Mouse (Mus musculus) midbrain, embryonic 10.5 days (tissue): ENCODE data around the gene Med8. TPM values are rescaled to one million over a fixed set of nuclear protein-coding genes. Genes with fewer than 3 reads are reported as not detected.

Experiments
- DNase-seq: peaks from one replicate; pipeline ENCODE4 v3.0.0-alpha.2; 2017; ENCODE audit warnings: low spot score
- H3K27ac ChIP-seq: fragments of 300-500 bp; sonication (generic); replicated peaks from 2 replicates; pipeline ENCODE4 v1.5.1; 2016; ENCODE audit warnings: mild to moderate bottlenecking
- H3K27me3 ChIP-seq: fragments of 300-500 bp; sonication (generic); 2 replicates; pipeline ENCODE4 v1.6.1; 2016; ENCODE audit warnings: low read depth, mild to moderate bottlenecking; ENCODE audit not compliant: poor library complexity, severe bottlenecking
- H3K36me3 ChIP-seq: fragments of 300-500 bp; sonication (generic); 2 replicates; pipeline ENCODE4 v1.6.1; 2016; ENCODE audit warnings: mild to moderate bottlenecking, moderate library complexity
- H3K4me1 ChIP-seq: fragments of 300-500 bp; sonication (generic); 2 replicates; pipeline ENCODE4 v1.6.1; 2016
- H3K4me3 ChIP-seq: fragments of 300-500 bp; sonication (generic); 2 replicates; pipeline ENCODE4 v1.5.1; 2016; ENCODE audit warnings: mild to moderate bottlenecking, moderate library complexity
- H3K9me3 ChIP-seq: fragments of 300-500 bp; sonication (generic); replicated peaks from 2 replicates; pipeline ENCODE4 v1.6.1; 2016; ENCODE audit warnings: mild to moderate bottlenecking
- WGBS: fragments of 180-500 bp; shearing (Covaris S2); methylation state at CpG from one replicate; pipeline ENCODE4 v1.1.7; 2016; 5-methylcytosine and 5-hydroxymethylcytosine counted together
- polyA plus RNA-seq: library from polyadenylated mRNA; unstranded; fragments of >200 nt; fragmentation: Nextera tagmentation; extraction: Ambion mirVana; gene quantifications from 2 replicates; pipeline ENCODE4 v1.2.1, GENCODE M21; 2016

The Med8 gene
- polyA plus RNA-seq, 1 experiment from 2014 or later, result 170 TPM

GRCm38 (mm10) chr4:118390146-118390545, 19.0 kb upstream of the Med8 start:
- H3K27me3 ChIP-seq, result no peaks in the 10 kb centered on the region
- no peak overlapping the region for H3K27ac ChIP-seq
- H3K4me1 ChIP-seq, result no peaks in the 10 kb centered on the region
- WGBS, result 96% methylated on average over 11 of the region's 11 CpGs
- H3K36me3 ChIP-seq, result peaks cover 100% of the 10 kb centered on the region
- no peaks in the 10 kb centered on the region for H3K9me3 ChIP-seq
- no peak for DNase-seq
- H3K4me3 ChIP-seq, result no peak overlapping the region

- H3K27ac ChIP-seq, result no peak overlapping the region
- H3K9me3 ChIP-seq, result no peaks in the 10 kb centered on the region
- H3K4me3 ChIP-seq, result no peak overlapping the region
- WGBS, result 93% methylated on average over 6 of the region's 6 CpGs
- no peaks in the 10 kb centered on the region for H3K4me1 ChIP-seq
- no peak for DNase-seq
- peaks cover 100% of the 10 kb centered on the region for H3K36me3 ChIP-seq
- no peaks in the 10 kb centered on the region for H3K27me3 ChIP-seq
Measured at GRCm38 (mm10) chr4:118394505-118394904, 14.6 kb upstream of the Med8 start.

- no peak for DNase-seq
- Histone ChIP-seq H3K4me3 (no peak overlapping the region), H3K36me3 (peaks cover 100% of the 10 kb centered on the region), H3K9me3 (no peaks in the 10 kb centered on the region), H3K27ac (no peak overlapping the region), H3K27me3 (no peaks in the 10 kb centered on the region), H3K4me1 (no peaks in the 10 kb centered on the region)
- 93% methylated on average over 4 of the region's 4 CpGs for WGBS
Measured at GRCm38 (mm10) chr4:118395289-118395688, 13.8 kb upstream of the Med8 start.

GRCm38 (mm10) chr4:118396433-118396832, 12.7 kb upstream of the Med8 start:
- Histone ChIP-seq H3K27ac (no peak overlapping the region), H3K9me3 (no peaks in the 10 kb centered on the region), H3K4me1 (no peaks in the 10 kb centered on the region), H3K4me3 (no peak overlapping the region), H3K27me3 (no peaks in the 10 kb centered on the region), H3K36me3 (peaks cover 100% of the 10 kb centered on the region)
- 92% methylated on average over 3 of the region's 3 CpGs for WGBS
- DNase-seq, result no peak

GRCm38 (mm10) chr4:118398400-118398799, 10.7 kb upstream of the Med8 start:
- H3K36me3 ChIP-seq, result peaks cover 100% of the 10 kb centered on the region

GRCm38 (mm10) chr4:118401421-118401820, 7.7 kb upstream of the Med8 start:
- DNase-seq, result no peak
- H3K36me3 ChIP-seq, result peaks cover 89% of the 10 kb centered on the region
- H3K27me3 ChIP-seq, result no peaks in the 10 kb centered on the region
- WGBS, result 93% methylated on average over 3 of the region's 3 CpGs
- no peak overlapping the region for H3K27ac ChIP-seq
- no peaks in the 10 kb centered on the region for H3K4me1 ChIP-seq
- no peaks in the 10 kb centered on the region for H3K9me3 ChIP-seq
- no peak overlapping the region for H3K4me3 ChIP-seq

More at GRCm38 (mm10) chr4:118398400-118398799, 10.7 kb upstream of the Med8 start:
- 95% methylated on average over 6 of the region's 6 CpGs for WGBS
- Histone ChIP-seq H3K4me1 (no peaks in the 10 kb centered on the region), H3K9me3 (no peaks in the 10 kb centered on the region), H3K27me3 (no peaks in the 10 kb centered on the region), H3K27ac (no peak overlapping the region), H3K4me3 (no peak overlapping the region)
- no peak for DNase-seq

- Histone ChIP-seq H3K27me3 (no peaks in the 10 kb centered on the region), H3K36me3 (peaks cover 84% of the 10 kb centered on the region), H3K9me3 (no peaks in the 10 kb centered on the region), H3K27ac (no peak overlapping the region), H3K4me3 (no peak overlapping the region), H3K4me1 (no peaks in the 10 kb centered on the region)
- DNase-seq, result no peak
- WGBS, result 93% methylated on average over 5 of the region's 5 CpGs
Measured at GRCm38 (mm10) chr4:118401918-118402317, 7.2 kb upstream of the Med8 start.

- 94% methylated on average over 12 of the region's 12 CpGs for WGBS
- Histone ChIP-seq H3K4me1 (no peaks in the 10 kb centered on the region), H3K27ac (no peak overlapping the region), H3K27me3 (no peaks in the 10 kb centered on the region), H3K36me3 (peaks cover 76% of the 10 kb centered on the region), H3K9me3 (no peaks in the 10 kb centered on the region), H3K4me3 (no peak overlapping the region)
- no peak for DNase-seq
Measured at GRCm38 (mm10) chr4:118402701-118403100, 6.4 kb upstream of the Med8 start.

- no peak overlapping the region for H3K4me3 ChIP-seq
- H3K27me3 ChIP-seq, result no peaks in the 10 kb centered on the region
- H3K27ac ChIP-seq, result no peak overlapping the region
- no peaks in the 10 kb centered on the region for H3K9me3 ChIP-seq
- DNase-seq, result no peak
- 91% methylated on average over 5 of the region's 5 CpGs for WGBS
- peaks cover 21% of the 10 kb centered on the region for H3K4me1 ChIP-seq
- H3K36me3 ChIP-seq, result peaks cover 55% of the 10 kb centered on the region
Measured at GRCm38 (mm10) chr4:118410871-118411270, 1.7 kb downstream of the Med8 start.

- H3K4me3 ChIP-seq, result no peak overlapping the region
- WGBS, result 93% methylated on average over 5 of the region's 5 CpGs
- no peak for DNase-seq
- H3K9me3 ChIP-seq, result no peaks in the 10 kb centered on the region
- peaks cover 79% of the 10 kb centered on the region for H3K36me3 ChIP-seq
- H3K4me1 ChIP-seq, result peaks cover 13% of the 10 kb centered on the region
- H3K27ac ChIP-seq, result no peak overlapping the region
- no peaks in the 10 kb centered on the region for H3K27me3 ChIP-seq
Measured at GRCm38 (mm10) chr4:118413553-118413952, 4.4 kb downstream of the Med8 start.

GRCm38 (mm10) chr4:118415779-118416178, 6.6 kb downstream of the Med8 start:
- no peaks in the 10 kb centered on the region for H3K9me3 ChIP-seq
- H3K27me3 ChIP-seq, result no peaks in the 10 kb centered on the region
- peaks cover 99% of the 10 kb centered on the region for H3K36me3 ChIP-seq
- H3K4me3 ChIP-seq, result no peak overlapping the region
- H3K4me1 ChIP-seq, result no peaks in the 10 kb centered on the region
- H3K27ac ChIP-seq, result no peak overlapping the region
- WGBS, result 88% methylated on average over 2 of the region's 2 CpGs
- no peak for DNase-seq

- Histone ChIP-seq H3K4me3 (no peak overlapping the region), H3K9me3 (no peaks in the 10 kb centered on the region), H3K36me3 (peaks cover 99% of the 10 kb centered on the region), H3K27me3 (no peaks in the 10 kb centered on the region), H3K27ac (no peak overlapping the region), H3K4me1 (no peaks in the 10 kb centered on the region)
- no peak for DNase-seq
- 93% methylated on average over 5 of the region's 5 CpGs for WGBS
Measured at GRCm38 (mm10) chr4:118416329-118416728, 7.2 kb downstream of the Med8 start.

GRCm38 (mm10) chr4:118417112-118417797, 8.1 kb downstream of the Med8 start:
- no peaks in the 10 kb centered on the region for H3K9me3 ChIP-seq
- H3K27me3 ChIP-seq, result no peaks in the 10 kb centered on the region
- H3K4me1 ChIP-seq, result no peaks in the 10 kb centered on the region
- WGBS, result 90% methylated on average over 13 of the region's 13 CpGs
- H3K4me3 ChIP-seq, result no peak overlapping the region
- no peak for DNase-seq
- no peak overlapping the region for H3K27ac ChIP-seq
- H3K36me3 ChIP-seq, result peaks cover 98% of the 10 kb centered on the region
